Mouse (Mus musculus): ENCODE results near the gene Ehmt2. TPM values are rescaled to one million over a fixed set of nuclear protein-coding genes. Genes with fewer than 3 reads are reported as not detected.

The Ehmt2 gene
- 80.1 and 93.7 TPM in 2 replicates for polyA plus RNA-seq (2015; fragmentation: Nextera tagmentation; extraction: Ambion mirVana)

GRCm38 (mm10) chr17:34898160-34898586, at the start of gene Ehmt2, which contains the start of gene C2:
Gene Ehmt2 (plus strand): TSS chr17:34898469.
Gene C2 (minus strand): TSS chr17:34898265.
- H3K36me3 ChIP-seq = peaks cover 35% of the 10 kb centered on the region
- peaks cover 54% of the 10 kb centered on the region for H3K4me1 ChIP-seq
- peak within 1 kb of the TSS; percentile 93 for H3K4me3 ChIP-seq (replicated peaks)
- WGBS = 2% methylated on average over 34 of the region's 44 CpGs
- H3K4me2 ChIP-seq = peak within 1 kb of the TSS; percentile 85
- H3K9ac ChIP-seq = peak within 1 kb of the TSS; percentile 96
- ATAC-seq (replicated peaks; ENCODE audit: low FRiP score) = peak; percentile 40
- peak within 1 kb of the TSS; percentile 98 for H3K27ac ChIP-seq
- H3K27me3 ChIP-seq = no peaks in the 10 kb centered on the region
- no peaks in the 10 kb centered on the region for H3K9me3 ChIP-seq (replicated peaks)

- peaks cover 68% of the 10 kb centered on the region for H3K36me3 ChIP-seq
- under 1% methylated on average over 65 of the region's 65 CpGs for WGBS
- peaks cover 25% of the 10 kb centered on the region for H3K4me1 ChIP-seq
- H3K27ac ChIP-seq = peak within 1 kb of the TSS; percentile 69
- H3K9me3 ChIP-seq (replicated peaks) = no peaks in the 10 kb centered on the region
- ATAC-seq (replicated peaks; ENCODE audit: low FRiP score) = peak; percentile 96
- no peaks in the 10 kb centered on the region for H3K27me3 ChIP-seq
- H3K4me3 ChIP-seq (replicated peaks) = peak within 1 kb of the TSS; percentile 96
- H3K4me2 ChIP-seq = peak within 1 kb of the TSS; percentile 87
- peak within 1 kb of the TSS; percentile 95 for H3K9ac ChIP-seq
These were observed 48.4 kb upstream of the Ehmt2 start, which contains the start of the genes Skiv2l and Nelfe for GRCm38 (mm10) chr17:34849722-34850516. Gene Skiv2l (minus strand): TSS chr17:34850210. Gene Nelfe (plus strand): TSS chr17:34850391.

GRCm38 (mm10) chr17:34850517-34851125, 47.6 kb upstream of the Ehmt2 start:
- peak overlapping the region; percentile 87 for H3K4me2 ChIP-seq
- H3K27ac ChIP-seq = peak overlapping the region; percentile 69
- H3K27me3 ChIP-seq = no peaks in the 10 kb centered on the region
- H3K36me3 ChIP-seq = peaks cover 67% of the 10 kb centered on the region
- peak overlapping the region; percentile 96 for H3K4me3 ChIP-seq (replicated peaks)
- peak; percentile 59 for ATAC-seq (replicated peaks; ENCODE audit: low FRiP score)
- 1% methylated on average over 25 of the region's 25 CpGs for WGBS
- peaks cover 25% of the 10 kb centered on the region for H3K4me1 ChIP-seq
- no peaks in the 10 kb centered on the region for H3K9me3 ChIP-seq (replicated peaks)
- peak overlapping the region; percentile 95 for H3K9ac ChIP-seq

- H3K4me2 ChIP-seq = no peak overlapping the region
- WGBS = 73% methylated on average over 8 of the region's 8 CpGs
- peaks cover 25% of the 10 kb centered on the region for H3K4me1 ChIP-seq
- no peak overlapping the region for H3K27ac ChIP-seq
- no peaks in the 10 kb centered on the region for H3K9me3 ChIP-seq (replicated peaks)
- no peak overlapping the region for H3K4me3 ChIP-seq (replicated peaks)
- H3K9ac ChIP-seq = no peak overlapping the region
- H3K27me3 ChIP-seq = no peaks in the 10 kb centered on the region
- peaks cover 56% of the 10 kb centered on the region for H3K36me3 ChIP-seq
- no peak for ATAC-seq (replicated peaks; ENCODE audit: low FRiP score)
These were observed 44.8 kb upstream of the Ehmt2 start for GRCm38 (mm10) chr17:34853511-34853910.

DNA sequence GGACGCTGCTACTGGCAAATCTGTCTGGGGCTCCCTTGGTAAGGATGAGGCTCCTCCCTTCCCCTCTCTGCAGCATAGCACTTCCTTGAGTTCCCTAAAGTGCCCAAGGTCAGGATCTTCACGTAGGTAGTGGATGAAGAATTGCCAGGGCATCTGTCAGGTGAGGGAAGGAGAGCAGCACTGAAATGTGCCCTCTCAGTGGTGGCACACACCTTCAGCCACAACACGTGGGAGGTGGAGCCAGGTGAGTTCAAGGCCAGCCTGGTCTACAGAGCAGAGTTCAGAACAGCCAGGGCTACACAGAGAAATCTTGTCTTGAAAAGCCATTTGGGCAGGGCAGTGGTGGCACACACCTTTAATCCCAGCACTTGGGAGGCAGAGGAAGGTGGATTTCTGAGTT, 43.5 kb upstream of the Ehmt2 start:
- Histone ChIP-seq H3K36me3 (peaks cover 56% of the 10 kb centered on the region), H3K9me3 (replicated peaks) (no peaks in the 10 kb centered on the region), H3K27ac (no peak overlapping the region), H3K4me1 (peaks cover 17% of the 10 kb centered on the region), H3K9ac (no peak overlapping the region), H3K4me3 (replicated peaks) (no peak overlapping the region), H3K4me2 (no peak overlapping the region), H3K27me3 (no peaks in the 10 kb centered on the region)
- WGBS = 80% methylated on average over 3 of the region's 3 CpGs
- no peak for ATAC-seq (replicated peaks; ENCODE audit: low FRiP score)

DNA sequence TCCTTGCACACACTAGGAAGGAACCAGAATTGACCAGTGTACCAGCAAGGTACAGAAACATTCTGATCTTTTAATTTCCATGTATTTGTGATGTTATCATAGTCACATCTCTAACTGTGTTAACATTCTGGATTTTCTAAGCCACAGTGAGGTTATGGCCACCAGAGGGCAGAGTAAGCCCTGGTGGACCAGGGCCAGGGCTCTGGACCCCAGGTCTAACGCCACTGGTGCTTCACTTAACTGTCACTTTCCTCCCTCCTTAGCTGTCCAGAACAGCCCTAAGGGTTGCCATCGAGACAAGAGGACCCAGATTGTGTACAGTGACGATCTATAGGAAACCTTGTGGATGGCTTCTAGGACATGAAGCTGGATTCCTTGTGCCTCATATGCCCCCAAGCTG, 42.4 kb upstream of the Ehmt2 start:
- Histone ChIP-seq H3K4me1 (peaks cover 13% of the 10 kb centered on the region), H3K36me3 (peaks cover 56% of the 10 kb centered on the region), H3K9me3 (replicated peaks) (no peaks in the 10 kb centered on the region), H3K4me3 (replicated peaks) (no peak overlapping the region), H3K27me3 (no peaks in the 10 kb centered on the region), H3K4me2 (no peak overlapping the region), H3K27ac (no peak overlapping the region), H3K9ac (no peak overlapping the region)
- WGBS = 42% methylated on average over 3 of the region's 3 CpGs
- ATAC-seq (replicated peaks; ENCODE audit: low FRiP score) = no peak

GRCm38 (mm10) chr17:34858670-34859069, 39.6 kb upstream of the Ehmt2 start:
- no peak for ATAC-seq (replicated peaks; ENCODE audit: low FRiP score)
- no peak overlapping the region for H3K4me2 ChIP-seq
- no peak overlapping the region for H3K27ac ChIP-seq
- peaks cover 34% of the 10 kb centered on the region for H3K36me3 ChIP-seq
- 57% methylated on average over 4 of the region's 4 CpGs for WGBS
- peaks cover 10% of the 10 kb centered on the region for H3K4me1 ChIP-seq
- H3K4me3 ChIP-seq (replicated peaks) = no peak overlapping the region
- H3K9ac ChIP-seq = no peak overlapping the region
- no peaks in the 10 kb centered on the region for H3K27me3 ChIP-seq
- no peaks in the 10 kb centered on the region for H3K9me3 ChIP-seq (replicated peaks)

DNA sequence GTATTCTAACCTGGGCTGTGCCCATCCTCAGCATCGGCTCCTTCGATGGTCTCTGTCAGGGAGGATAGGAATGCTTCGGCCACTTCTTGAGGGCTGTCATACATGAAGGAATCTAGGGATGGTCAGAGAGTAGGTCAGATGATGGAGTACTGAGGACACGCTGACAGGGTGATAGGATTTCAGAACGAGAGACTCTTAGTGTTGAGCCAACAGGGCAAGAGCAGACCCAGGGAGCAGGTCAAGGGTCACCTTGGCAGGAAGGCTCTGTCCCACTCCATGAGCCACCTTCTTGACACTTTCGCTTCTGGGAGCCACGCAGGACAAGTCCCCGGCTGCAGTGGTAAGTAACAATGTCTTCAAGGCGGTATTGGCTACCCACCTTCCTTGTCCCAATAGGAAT, 37.8 kb upstream of the Ehmt2 start:
- Histone ChIP-seq H3K36me3 (peaks cover 16% of the 10 kb centered on the region), H3K4me3 (replicated peaks) (no peak overlapping the region), H3K27ac (no peak overlapping the region), H3K9me3 (replicated peaks) (no peaks in the 10 kb centered on the region), H3K4me1 (peaks cover 10% of the 10 kb centered on the region), H3K4me2 (no peak overlapping the region), H3K9ac (no peak overlapping the region), H3K27me3 (no peaks in the 10 kb centered on the region)
- WGBS = 79% methylated on average over 9 of the region's 9 CpGs
- ATAC-seq (replicated peaks; ENCODE audit: low FRiP score) = no peak

DNA sequence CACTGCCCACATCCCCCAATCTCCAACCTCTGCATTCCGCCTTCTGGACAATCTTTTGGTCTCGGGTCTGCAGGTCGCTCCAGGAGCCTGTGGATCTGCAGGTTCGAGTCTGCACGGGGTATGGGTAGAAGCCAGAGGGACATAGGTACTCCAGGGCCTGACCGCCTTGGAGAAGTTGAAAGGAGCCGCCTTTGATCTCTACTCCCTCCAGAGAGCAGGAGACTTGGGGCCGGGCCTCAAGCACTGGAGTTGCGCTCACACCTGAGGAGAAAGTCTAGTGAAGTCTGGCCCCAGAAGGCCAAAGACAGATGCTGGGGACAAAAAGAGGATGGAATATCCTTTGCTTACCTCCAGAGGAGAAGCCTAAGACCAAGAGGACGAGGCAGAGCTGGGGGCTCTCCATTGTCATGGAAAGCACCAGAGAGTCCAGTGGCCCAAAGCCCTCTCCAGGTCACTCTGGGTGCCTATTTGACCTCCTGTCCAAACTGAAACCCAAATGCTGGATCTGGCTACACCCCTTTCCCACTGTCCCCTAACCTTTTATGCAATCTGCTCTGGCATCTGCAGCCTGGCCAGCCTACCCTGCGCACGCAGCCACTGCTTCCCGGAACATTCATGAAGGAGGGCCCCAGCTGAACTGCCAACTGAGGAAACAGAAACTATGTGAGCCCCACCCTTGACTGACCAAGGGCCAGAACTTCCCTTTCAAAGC, 36.4 kb upstream of the Ehmt2 start:
- Histone ChIP-seq H3K27me3 (no peaks in the 10 kb centered on the region), H3K4me2 (0 out of 2 replicates have a peak overlapping the region, but pooled peaks have one; percentile 4), H3K9me3 (replicated peaks) (no peaks in the 10 kb centered on the region), H3K36me3 (peaks cover 3% of the 10 kb centered on the region), H3K4me3 (replicated peaks) (no peak overlapping the region), H3K4me1 (peaks cover 10% of the 10 kb centered on the region), H3K9ac (no peak overlapping the region), H3K27ac (peak overlapping the region; percentile 5; the same call in 1 of the 2 replicates)
- 59% methylated on average over 13 of the region's 13 CpGs for WGBS
- no peak for ATAC-seq (replicated peaks; ENCODE audit: low FRiP score)

GRCm38 (mm10) chr17:34862416-34863081, 35.7 kb upstream of the Ehmt2 start, which contains the start of gene Cfb:
Gene Cfb (minus strand): TSS chr17:34862518.
- peak within 1 kb of the TSS; percentile 37; the same call in 1 of the 2 replicates for H3K27ac ChIP-seq
- H3K27me3 ChIP-seq = no peaks in the 10 kb centered on the region
- 36% methylated on average over 8 of the region's 8 CpGs for WGBS
- no peak within 1 kb of the TSS for H3K9ac ChIP-seq
- no peaks in the 10 kb centered on the region for H3K9me3 ChIP-seq (replicated peaks)
- H3K36me3 ChIP-seq = no peaks in the 10 kb centered on the region
- ATAC-seq (replicated peaks; ENCODE audit: low FRiP score) = no peak
- 0 out of 2 replicates have a peak within 1 kb of the TSS, but pooled peaks have one; percentile 4 for H3K4me2 ChIP-seq
- no peak within 1 kb of the TSS for H3K4me3 ChIP-seq (replicated peaks)
- peaks cover 10% of the 10 kb centered on the region for H3K4me1 ChIP-seq

DNA sequence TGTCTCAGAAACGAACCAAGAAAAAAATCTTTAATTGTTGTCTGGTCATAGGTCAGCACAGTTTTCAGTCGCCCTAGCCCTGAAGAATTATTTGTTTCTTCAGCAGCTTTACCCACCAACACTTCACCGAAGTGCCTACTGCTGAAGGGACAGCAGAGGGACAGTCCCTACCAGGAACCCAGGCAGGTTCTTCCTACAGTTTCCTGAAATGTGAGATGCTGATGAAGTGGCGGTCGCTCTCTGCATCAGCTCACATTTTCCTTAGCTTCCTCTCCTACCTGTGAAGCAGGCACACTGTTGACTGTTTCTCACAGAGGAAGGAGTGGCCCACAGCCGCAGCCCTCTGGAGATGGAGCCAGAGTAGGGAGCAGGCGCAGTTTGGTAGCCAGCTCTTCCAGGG, 32.3 kb upstream of the Ehmt2 start:
- H3K9ac ChIP-seq = no peak overlapping the region
- no peak overlapping the region for H3K4me2 ChIP-seq
- no peak overlapping the region for H3K27ac ChIP-seq
- no peaks in the 10 kb centered on the region for H3K36me3 ChIP-seq
- ATAC-seq (replicated peaks; ENCODE audit: low FRiP score) = no peak
- peaks cover 10% of the 10 kb centered on the region for H3K4me1 ChIP-seq
- H3K9me3 ChIP-seq (replicated peaks) = no peaks in the 10 kb centered on the region
- H3K27me3 ChIP-seq = no peaks in the 10 kb centered on the region
- H3K4me3 ChIP-seq (replicated peaks) = no peak overlapping the region
- WGBS = 46% methylated on average over 7 of the region's 7 CpGs

Data from kidney, embryonic 15.5 days (tissue).